Mouse (Mus musculus) midbrain, postnatal 0 days (tissue): ENCODE measurements around the gene Trub1. TPM values are rescaled to one million over a fixed set of nuclear protein-coding genes. Genes with fewer than 3 reads are reported as not detected.

ENCODE experiments used
- ATAC-seq: fragments of 200-750 bp; cut with Nextera tagmentation; 2 replicates; pipeline ENCODE4 v1.8.0; 2017; ENCODE audit warnings: moderate number of reproducible peaks, mild to moderate bottlenecking, moderate TSS enrichment, moderate library complexity; ENCODE audit not compliant: low FRiP score
- DNase-seq: peaks from one replicate; pipeline ENCODE4 v3.0.0-alpha.2; 2015; ENCODE audit warnings: low spot score
- H3K27ac ChIP-seq: fragments of 300-500 bp; sonication (generic); 2 replicates; pipeline ENCODE4 v1.5.1; 2014; ENCODE audit warnings: low read depth, mild to moderate bottlenecking, low read length, mixed read lengths
- H3K27me3 ChIP-seq: fragments of 300-500 bp; sonication (generic); 2 replicates; pipeline ENCODE4 v1.6.1; 2014; ENCODE audit warnings: low read length, control low read depth, mixed read lengths; ENCODE audit not compliant: insufficient read depth
- H3K36me3 ChIP-seq: fragments of 300-500 bp; sonication (generic); 2 replicates; pipeline ENCODE4 v1.6.1; 2014; ENCODE audit warnings: low read length, control low read depth, mixed read lengths; ENCODE audit not compliant: insufficient read depth
- H3K4me1 ChIP-seq: fragments of 300-500 bp; sonication (generic); 2 replicates; pipeline ENCODE4 v1.6.1; 2014; ENCODE audit warnings: mild to moderate bottlenecking, control low read depth, antibody characterized with exemption, low read length, mixed read lengths; ENCODE audit not compliant: insufficient read depth
- H3K4me2 ChIP-seq: fragments of 300-500 bp; sonication (generic); 2 replicates; pipeline ENCODE4 v1.6.1; 2014; ENCODE audit warnings: low read depth, mild to moderate bottlenecking, low read length, mixed read lengths; ENCODE audit not compliant: poor library complexity, severe bottlenecking
- H3K4me3 ChIP-seq: fragments of 300-500 bp; sonication (generic); 2 replicates; pipeline ENCODE4 v1.5.1; 2014; ENCODE audit warnings: low read depth, mild to moderate bottlenecking, low read length, moderate library complexity
- H3K9ac ChIP-seq: fragments of 300-500 bp; sonication (generic); replicated peaks from 2 replicates; pipeline ENCODE4 v1.6.1; 2014; ENCODE audit warnings: mild to moderate bottlenecking, low read length, moderate library complexity, mixed read lengths; ENCODE audit not compliant: poor library complexity, severe bottlenecking
- H3K9me3 ChIP-seq: fragments of 300-500 bp; sonication (generic); 2 replicates; pipeline ENCODE4 v1.6.1; 2016; ENCODE audit warnings: low read length, control low read depth
- CTCF ChIP-seq: IDR thresholded peaks from 2 replicates; pipeline ENCODE4 v1.5.1; 2016; ENCODE audit warnings: antibody characterized with exemption, mild to moderate bottlenecking
- WGBS: fragments of 180-500 bp; shearing (Covaris S2); extraction: QIAGEN DNeasy Blood & Tissue Kit; methylation state at CpG from one replicate; pipeline ENCODE4 v1.1.7; 2014; 5-methylcytosine and 5-hydroxymethylcytosine counted together
- polyA plus RNA-seq: library from polyadenylated mRNA; unstranded; fragments of >200 nt; fragmentation: Nextera tagmentation; extraction: Ambion mirVana; gene quantifications from 2 replicates; pipeline ENCODE4 v1.2.1, GENCODE M21; 2015
- total RNA-seq: library from RNA; depleted of rRNA; stranded (reverse); fragments of >200 nt; gene quantifications from 2 replicates; pipeline ENCODE4 v1.2.3, GENCODE M21; 2014

The Trub1 gene
- total and polyA plus RNA-seq, 2 experiments from 2014 or later: 18.3 to 18.5 TPM

DNA sequence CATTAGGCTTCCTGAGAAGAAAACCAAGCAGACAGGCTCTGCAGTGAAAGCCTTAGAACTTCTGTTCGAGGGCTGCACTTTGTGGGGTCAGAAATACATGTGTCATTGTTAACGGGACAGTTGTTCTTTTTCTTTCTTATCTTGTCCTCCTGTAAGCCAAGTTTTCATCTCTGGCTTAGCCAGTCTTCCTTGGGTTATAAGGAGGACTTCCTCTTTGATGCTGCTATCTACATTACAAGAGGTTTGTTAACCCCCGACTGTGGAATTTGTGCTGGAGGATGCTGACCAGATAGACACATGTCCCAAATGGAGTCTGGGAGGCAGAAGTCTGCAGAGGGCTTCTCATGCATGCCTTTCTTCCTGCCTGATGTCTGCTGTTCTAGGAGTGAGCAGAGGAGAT is 39.5 kb upstream of the Trub1 start:
- H3K36me3 ChIP-seq: no peaks in the 10 kb centered on the region

DNA sequence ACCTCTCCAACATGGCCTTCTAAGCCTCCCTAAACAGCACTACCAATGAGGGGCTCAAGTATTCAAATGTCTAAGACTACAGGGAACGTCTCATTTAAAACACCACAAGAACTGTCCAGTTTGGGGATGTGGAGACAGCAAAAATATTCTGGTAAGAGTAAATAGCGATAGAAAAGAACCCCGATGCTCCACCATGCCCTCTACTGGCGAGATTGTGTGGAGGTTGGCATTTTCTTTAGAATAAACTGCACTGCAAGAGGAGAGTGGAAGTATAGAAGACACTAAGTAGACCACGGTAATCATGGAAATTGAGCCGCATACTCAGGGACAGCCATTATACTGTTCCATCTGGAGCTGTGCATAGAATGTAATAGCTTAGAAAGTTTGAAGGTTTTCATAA is 38.8 kb upstream of the Trub1 start:
- no peak overlapping the region for H3K4me3 ChIP-seq
- H3K4me2 ChIP-seq: no peak overlapping the region
- WGBS: 85% methylated on average over 6 of the region's 6 CpGs
- ATAC-seq (no peak), DNase-seq (no peak)
- no peak overlapping the region for H3K27ac ChIP-seq
- H3K36me3 ChIP-seq: no peaks in the 10 kb centered on the region
- H3K4me1 ChIP-seq: peaks cover 10% of the 10 kb centered on the region; the same call in 1 of the 2 replicates
- H3K27me3 ChIP-seq: no peaks in the 10 kb centered on the region
- no peaks in the 10 kb centered on the region for H3K9me3 ChIP-seq
- no peak overlapping the region for H3K9ac ChIP-seq
- TF ChIP-seq CTCF: no peak

More for the DNA sequence above, 39.5 kb upstream of the Trub1 start:
- H3K4me3 ChIP-seq: no peak overlapping the region
- H3K27me3 ChIP-seq: no peaks in the 10 kb centered on the region
- WGBS: 90% methylated on average over 3 of the region's 3 CpGs
- TF ChIP-seq CTCF: no peak
- H3K27ac ChIP-seq: no peak overlapping the region
- no peak overlapping the region for H3K4me2 ChIP-seq
- peaks cover 7% of the 10 kb centered on the region; the same call in 1 of the 2 replicates for H3K4me1 ChIP-seq
- H3K9me3 ChIP-seq: no peaks in the 10 kb centered on the region
- no peak for DNase-seq
- no peak for ATAC-seq
- no peak overlapping the region for H3K9ac ChIP-seq

DNA sequence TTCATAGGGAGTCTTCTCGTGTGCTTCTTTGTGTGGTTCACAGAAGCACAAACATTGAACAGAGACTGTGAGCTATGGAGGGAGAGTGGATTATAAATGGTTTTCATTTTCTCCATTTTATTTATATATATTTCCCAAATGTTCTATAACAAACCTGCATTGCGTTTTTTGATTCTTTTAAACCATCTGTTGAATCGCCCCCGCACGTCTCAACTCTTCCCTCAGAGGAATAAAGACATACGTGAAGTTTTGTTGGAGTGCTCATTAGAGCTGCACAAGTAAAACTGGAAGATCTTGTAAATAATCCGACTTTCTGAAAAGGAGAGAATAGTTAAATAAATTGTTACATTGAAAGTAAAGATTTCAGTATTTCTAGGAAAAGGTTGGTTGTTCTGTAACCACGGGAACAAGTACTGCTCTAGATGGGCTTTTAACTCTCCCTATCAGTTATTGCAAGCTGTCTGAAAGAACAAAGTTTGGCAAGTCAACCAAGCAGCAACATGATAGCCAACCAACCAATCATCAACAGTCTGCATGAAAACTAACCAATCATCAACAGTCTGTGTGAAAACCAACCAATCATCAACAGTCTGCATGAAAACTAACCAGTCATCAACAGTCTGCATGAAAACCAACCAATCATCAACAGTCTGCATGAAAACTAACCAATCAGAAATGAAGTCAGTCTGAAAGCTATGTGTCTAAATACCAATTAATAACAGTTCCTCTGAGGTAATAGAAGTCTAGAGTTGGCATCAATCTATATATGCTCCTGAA is 37.5 kb upstream of the Trub1 start:
- 87% methylated on average over 8 of the region's 8 CpGs for WGBS
- H3K4me2 ChIP-seq: no peak overlapping the region

DNA sequence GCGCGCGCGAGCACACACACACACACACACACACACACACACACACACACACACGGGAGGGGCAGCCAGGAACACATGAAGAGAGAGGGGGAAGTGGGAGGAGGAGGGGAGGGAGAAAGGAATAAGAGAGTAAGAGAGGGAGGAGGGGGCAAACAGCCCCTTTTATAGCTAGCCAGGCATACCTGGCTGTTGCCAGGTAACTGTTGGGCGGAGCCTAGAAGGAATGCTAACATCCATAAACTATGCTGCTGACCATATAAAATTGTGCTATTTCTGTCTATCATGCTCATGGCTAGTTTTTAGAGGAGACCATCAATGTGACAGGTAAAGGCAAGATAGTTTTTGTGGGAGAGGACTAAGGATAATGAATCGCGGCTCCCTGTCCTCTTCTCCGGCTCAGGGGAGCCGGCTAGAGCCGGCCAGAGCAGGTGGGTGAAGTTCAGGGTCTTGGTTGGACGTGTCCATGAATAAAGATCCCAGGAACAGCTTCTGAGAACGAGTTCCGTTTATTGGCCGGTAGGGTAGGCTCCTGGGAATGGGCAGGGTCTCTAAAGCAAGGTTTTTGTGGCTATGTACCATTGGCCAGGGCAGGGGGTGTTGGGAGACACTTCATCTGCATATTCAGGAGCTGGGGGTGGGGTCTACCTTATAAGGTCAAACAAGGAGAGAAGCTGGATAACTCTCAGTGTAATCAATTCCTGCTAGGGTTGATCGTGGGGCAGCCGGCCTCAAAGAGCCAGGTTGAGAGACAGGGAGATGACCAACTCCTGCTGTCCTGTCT is 34.7 kb upstream of the Trub1 start:
- 31% methylated on average over 17 of the region's 17 CpGs for WGBS
- no peaks in the 10 kb centered on the region for H3K36me3 ChIP-seq
- H3K9ac ChIP-seq: no peak overlapping the region
- DNase-seq (no peak), ATAC-seq (no peak)
- peak overlapping the region; percentile 29 for H3K4me2 ChIP-seq
- no peaks in the 10 kb centered on the region for H3K9me3 ChIP-seq
- no peak overlapping the region for H3K27ac ChIP-seq
- TF ChIP-seq CTCF: no peak
- no peaks in the 10 kb centered on the region for H3K27me3 ChIP-seq
- H3K4me3 ChIP-seq: no peak overlapping the region
- 0 out of 2 replicates have a peak, but pooled peaks cover 5% of the 10 kb centered on the region for H3K4me1 ChIP-seq

More for the DNA sequence above, 37.5 kb upstream of the Trub1 start:
- TF ChIP-seq CTCF: no peak
- Histone ChIP-seq H3K27me3 (no peaks in the 10 kb centered on the region), H3K36me3 (no peaks in the 10 kb centered on the region), H3K27ac (no peak overlapping the region), H3K9me3 (no peaks in the 10 kb centered on the region), H3K4me1 (peaks cover 10% of the 10 kb centered on the region; the same call in 1 of the 2 replicates), H3K9ac (no peak overlapping the region), H3K4me3 (no peak overlapping the region)
- ATAC-seq (no peak), DNase-seq (no peak)

DNA sequence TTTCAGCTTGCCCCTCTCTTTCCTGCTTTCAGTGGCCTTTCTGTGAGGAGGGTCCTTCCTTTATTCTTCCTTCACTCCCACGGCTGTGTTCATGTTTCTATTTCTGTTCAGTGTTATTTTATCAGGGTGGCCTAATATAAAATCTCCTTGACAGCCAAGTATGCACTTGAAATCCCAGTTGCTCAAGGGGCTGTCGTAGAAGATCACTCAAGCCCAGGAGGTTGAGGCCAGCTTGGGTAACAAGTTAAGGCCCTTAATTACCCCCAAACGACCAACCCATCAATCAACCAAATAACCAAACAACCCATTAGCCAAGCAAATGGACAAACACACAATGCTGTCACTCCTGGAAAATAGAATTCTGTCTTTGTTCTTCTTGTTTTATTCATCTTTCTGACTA is 29.3 kb upstream of the Trub1 start:
- Histone ChIP-seq H3K9ac (no peak overlapping the region), H3K4me2 (no peak overlapping the region), H3K9me3 (no peaks in the 10 kb centered on the region), H3K27me3 (no peaks in the 10 kb centered on the region), H3K36me3 (no peaks in the 10 kb centered on the region), H3K4me3 (no peak overlapping the region), H3K4me1 (no peaks in the 10 kb centered on the region), H3K27ac (no peak overlapping the region)
- no peak for TF ChIP-seq CTCF
- DNase-seq (no peak), ATAC-seq (no peak)
- WGBS: 52% methylated on average over 3 of the region's 3 CpGs

DNA sequence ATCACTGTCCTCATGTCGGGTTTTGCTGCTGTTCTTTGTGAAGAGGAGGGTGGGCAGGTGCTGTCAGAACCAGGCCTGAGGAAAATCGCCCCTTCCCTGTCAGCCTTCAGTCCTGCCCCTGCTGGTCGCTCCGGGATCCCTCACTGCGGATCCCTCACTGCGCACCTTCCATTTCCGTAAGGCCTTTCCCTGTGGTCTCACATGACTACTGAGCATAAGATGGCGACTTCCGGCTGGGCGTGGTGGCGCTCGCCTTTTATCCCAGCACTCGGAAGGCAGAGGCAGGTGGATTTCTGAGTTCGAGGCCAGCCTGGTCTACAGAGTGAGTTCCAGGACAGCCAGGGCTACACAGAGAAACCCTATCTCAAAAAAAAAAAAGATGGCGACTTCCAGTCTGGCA is 27.4 kb upstream of the Trub1 start:
- H3K36me3 ChIP-seq: no peaks in the 10 kb centered on the region
- no peak for TF ChIP-seq CTCF
- DNase-seq: no peak
- H3K4me2 ChIP-seq: no peak overlapping the region
- no peak overlapping the region for H3K9ac ChIP-seq
- no peaks in the 10 kb centered on the region for H3K27me3 ChIP-seq
- no peaks in the 10 kb centered on the region for H3K4me1 ChIP-seq
- H3K4me3 ChIP-seq: no peak overlapping the region
- 92% methylated on average over 15 of the region's 15 CpGs for WGBS
- no peak for ATAC-seq
- H3K9me3 ChIP-seq: no peaks in the 10 kb centered on the region
- H3K27ac ChIP-seq: no peak overlapping the region
